Mouse (Mus musculus): ENCODE measurements at regions not wholly inside any gene's neighbourhood (a gene's known extent, or its start where the extent isn't known, plus 50 kb on each side); places are given as distances from the start of the nearest gene placed in this dataset.

- peak in 1 of 2 experiments; percentile 19 for DNase-seq
These were observed 142.0 kb upstream of the Tyrp1 start for GRCm38 (mm10) chr4:80691774-80692485.

GRCm38 (mm10) chr4:80712698-80713097 is 121.2 kb upstream of the Tyrp1 start:
- no peak for DNase-seq

- no peak for DNase-seq
These were observed 88.8 kb upstream of the Tyrp1 start for GRCm38 (mm10) chr4:80744975-80745734.

GRCm38 (mm10) chr4:80752259-80752658 is 81.7 kb upstream of the Tyrp1 start:
- no peak for DNase-seq

GRCm38 (mm10) chr4:80756114-80756513 is 77.8 kb upstream of the Tyrp1 start:
- DNase-seq, result no peak

- DNase-seq, result no peak
These were observed 69.9 kb upstream of the Tyrp1 start for GRCm38 (mm10) chr4:80764024-80764423.

- peak; percentile 26 to 46 for DNase-seq
These were observed 68.1 kb upstream of the Tyrp1 start for GRCm38 (mm10) chr4:80765781-80766180.

GRCm38 (mm10) chr4:80767447-80767846 is 66.5 kb upstream of the Tyrp1 start:
- no peak for DNase-seq
